Mouse (Mus musculus) small intestine, adult 2 months (tissue): ENCODE data around the gene Pmp22.

Experiments used
- CTCF ChIP-seq: fragments of 200-500 bp; IDR thresholded peaks from 2 replicates; pipeline ENCODE4 v1.5.1; 2012; ENCODE audit warnings: low read depth, mild to moderate bottlenecking, control low read depth, inconsistent platforms, low read length, moderate library complexity, mixed read lengths; ENCODE audit not compliant: insufficient replicate concordance, insufficient read length; ENCODE audit errors: extremely low read depth
- POLR2A ChIP-seq: fragments of 200-500 bp; IDR thresholded peaks from 2 replicates; pipeline ENCODE4 v1.6.1; 2012; ENCODE audit warnings: low read depth, mild to moderate bottlenecking, control low read depth, inconsistent platforms, low read length, moderate library complexity

DNA sequence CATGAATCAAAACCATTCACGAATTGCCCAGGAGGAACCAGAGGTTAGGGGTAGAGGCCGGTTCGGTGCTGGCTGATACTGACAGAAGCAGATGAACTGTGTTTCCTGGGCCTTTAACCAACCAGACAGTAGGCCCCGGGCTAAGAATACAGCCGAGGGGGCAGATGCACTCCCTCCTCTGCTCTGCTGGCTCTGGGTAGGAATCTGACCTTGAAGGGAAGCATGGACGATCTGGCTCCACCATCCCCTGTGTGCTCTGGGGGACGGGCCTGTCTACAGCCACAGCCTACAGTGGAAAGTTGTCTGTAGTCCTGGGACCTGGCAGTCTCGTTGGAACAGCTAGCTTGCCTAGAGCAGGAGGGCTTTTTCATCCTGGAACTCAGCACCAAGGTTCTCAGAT lies 14.7 kb downstream of the Pmp22 start:
- TF ChIP-seq CTCF, result no peak
- TF ChIP-seq POLR2A, result no peak
